Mouse (Mus musculus) layer of hippocampus, adult 2 months (tissue): ENCODE results near the gene Wfikkn1. TPM values are rescaled to one million over a fixed set of nuclear protein-coding genes. Genes with fewer than 3 reads are reported as not detected.

Experiments
- DNase-seq, 2 experiments: peaks; one replicate each; pipeline ENCODE4 v3.0.0; 2022; ENCODE audit warnings: low spot score in 2 of 2
- H3K27ac ChIP-seq: fragments of 200-600 bp; 2 replicates; pipeline ENCODE4 v1.8.1; 2022
- H3K4me3 ChIP-seq: fragments of 200-600 bp; 2 replicates; pipeline ENCODE4 v1.8.1; 2022; ENCODE audit warnings: mild to moderate bottlenecking
- CTCF ChIP-seq: fragments of 200-600 bp; conservative IDR thresholded peaks from 2 replicates; pipeline ENCODE4 v1.8.1; 2022; ENCODE audit warnings: antibody characterized with exemption, mild to moderate bottlenecking, moderate library complexity
- total RNA-seq, 2 experiments: library from RNA; stranded (reverse); gene quantifications; 2 replicates each; pipeline ENCODE4 v1.2.3; 2021

Gene Wfikkn1
- total RNA-seq, 2 experiments from 2014 or later = 1.7 to 2.8 TPM

GRCm38 (mm10) chr17:25837076-25837410 is 43.6 kb downstream of the Wfikkn1 start, which contains the start of gene Rhbdl1:
Gene Rhbdl1 (minus strand): TSS chr17:25837295.
- peak within 1 kb of the TSS; percentile 99 for H3K27ac ChIP-seq
- H3K4me3 ChIP-seq = peak within 1 kb of the TSS; percentile 72
- TF ChIP-seq CTCF = no peak
- DNase-seq = peak; percentile 87 to 88

DNA sequence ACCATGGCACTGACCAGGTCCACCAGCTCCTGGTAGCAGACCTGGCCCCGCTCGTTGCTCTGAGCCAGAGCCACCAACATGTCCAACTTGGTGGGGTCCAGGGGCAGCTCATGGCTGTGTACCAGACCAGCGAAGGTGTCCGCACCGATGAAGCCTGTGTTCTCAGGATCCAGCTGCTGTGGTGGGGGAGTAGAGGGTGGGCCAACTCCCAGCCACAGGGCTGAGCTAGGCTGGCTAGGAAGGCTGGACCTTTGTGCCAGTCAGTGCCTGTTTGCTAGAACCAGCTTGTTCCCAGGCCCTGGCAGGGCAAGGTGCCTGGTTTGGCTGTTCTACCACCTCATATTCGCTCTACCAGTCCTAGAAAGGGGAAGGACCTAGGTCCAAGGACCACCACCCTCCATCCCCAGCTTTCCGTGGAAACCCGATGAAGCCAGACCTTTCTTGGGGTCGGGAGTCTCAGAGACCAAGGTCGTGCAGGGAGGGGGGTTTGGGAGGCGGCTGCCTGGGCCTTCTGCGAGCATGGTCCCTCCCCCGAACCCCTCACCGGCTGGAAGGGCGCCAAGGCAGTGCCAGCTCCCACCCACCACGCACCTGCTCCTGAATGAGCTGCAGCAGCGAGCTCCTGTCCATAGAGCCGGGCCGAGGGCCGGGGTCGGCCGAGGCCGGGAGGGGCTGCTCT is 44.1 kb downstream of the Wfikkn1 start:
- Histone ChIP-seq H3K27ac (peak overlapping the region; percentile 99), H3K4me3 (peak overlapping the region; percentile 72)
- DNase-seq = no peak
- TF ChIP-seq CTCF = no peak

DNA sequence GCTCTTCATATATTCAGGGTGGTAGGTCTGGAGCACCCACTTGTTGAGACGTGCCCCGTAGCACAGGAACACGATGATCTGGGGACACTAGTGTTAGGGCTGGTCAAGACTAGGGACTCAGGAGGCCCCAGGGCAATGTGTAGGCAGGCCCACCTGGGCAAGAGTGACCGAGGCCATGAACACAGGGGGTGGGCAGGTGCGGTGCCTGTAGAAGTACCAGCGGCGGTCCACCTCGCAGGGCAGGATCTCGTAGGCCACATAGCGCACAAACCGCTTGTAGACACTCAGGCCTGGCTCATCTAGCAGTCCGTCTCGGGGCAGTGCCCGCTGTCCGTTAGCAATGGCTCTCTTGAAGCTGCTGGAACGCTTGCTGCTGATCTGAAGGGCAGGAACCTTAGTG is 44.8 kb downstream of the Wfikkn1 start:
- no peak for DNase-seq
- H3K27ac ChIP-seq = peak overlapping the region; percentile 99
- peak overlapping the region; percentile 72 for H3K4me3 ChIP-seq
- TF ChIP-seq CTCF = no peak

DNA sequence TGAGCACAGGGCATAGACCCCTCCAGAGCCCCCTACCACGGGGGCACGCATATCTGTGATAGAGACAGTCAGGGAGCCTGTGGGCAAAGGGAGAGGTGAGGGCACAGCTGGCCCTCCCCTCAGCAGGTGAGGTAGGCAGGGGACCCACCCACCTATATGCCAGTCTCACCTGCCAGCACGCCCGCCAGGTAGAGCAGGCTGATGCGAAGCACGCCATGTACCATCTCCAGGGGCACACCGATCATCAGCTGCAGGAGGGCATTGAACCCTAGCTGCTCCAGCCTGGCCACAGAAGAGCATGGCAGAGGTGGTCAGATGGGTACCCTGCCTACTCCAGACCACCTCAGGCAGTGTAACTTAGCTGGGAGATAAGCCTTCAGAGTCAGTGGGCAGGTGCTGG is 45.4 kb downstream of the Wfikkn1 start:
- Histone ChIP-seq H3K4me3 (no peak overlapping the region; the same call in 1 of the 2 replicates), H3K27ac (peak overlapping the region; percentile 99)
- TF ChIP-seq CTCF = no peak
- no peak for DNase-seq

DNA sequence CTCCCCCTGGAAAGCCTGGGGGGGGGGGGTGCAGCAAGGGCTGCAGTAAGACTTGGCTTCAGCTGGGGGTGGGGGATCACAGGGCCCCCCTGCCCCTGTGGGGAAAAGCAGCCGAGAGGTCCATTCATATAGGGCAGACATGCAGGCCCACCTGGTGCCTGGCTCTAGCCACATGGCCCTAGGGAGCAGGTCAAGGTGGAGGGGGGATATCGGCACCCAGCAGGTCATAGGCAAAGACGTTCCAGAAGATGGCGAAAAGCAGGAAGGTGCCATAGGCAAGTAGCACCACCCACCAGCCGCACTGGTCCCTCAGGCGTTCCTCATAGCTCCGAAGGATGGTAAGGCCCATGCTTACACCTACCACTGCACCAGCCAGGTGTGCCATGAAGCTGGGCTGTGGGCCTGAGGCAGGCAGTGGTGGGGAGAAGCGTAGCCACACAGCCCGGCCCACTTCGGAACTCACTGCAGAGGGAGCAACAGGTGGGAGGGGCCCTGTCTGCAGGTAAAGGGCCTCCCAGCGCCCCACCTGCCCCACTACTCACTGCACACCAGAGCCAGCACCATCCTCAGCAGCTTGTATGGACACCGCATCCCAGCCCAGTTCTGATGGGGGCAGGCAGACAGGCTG is 45.9 kb downstream of the Wfikkn1 start:
- peak overlapping the region; percentile 99 for H3K27ac ChIP-seq
- no peak for TF ChIP-seq CTCF
- peak overlapping the region; percentile 87 for H3K4me3 ChIP-seq
- no peak for DNase-seq

DNA sequence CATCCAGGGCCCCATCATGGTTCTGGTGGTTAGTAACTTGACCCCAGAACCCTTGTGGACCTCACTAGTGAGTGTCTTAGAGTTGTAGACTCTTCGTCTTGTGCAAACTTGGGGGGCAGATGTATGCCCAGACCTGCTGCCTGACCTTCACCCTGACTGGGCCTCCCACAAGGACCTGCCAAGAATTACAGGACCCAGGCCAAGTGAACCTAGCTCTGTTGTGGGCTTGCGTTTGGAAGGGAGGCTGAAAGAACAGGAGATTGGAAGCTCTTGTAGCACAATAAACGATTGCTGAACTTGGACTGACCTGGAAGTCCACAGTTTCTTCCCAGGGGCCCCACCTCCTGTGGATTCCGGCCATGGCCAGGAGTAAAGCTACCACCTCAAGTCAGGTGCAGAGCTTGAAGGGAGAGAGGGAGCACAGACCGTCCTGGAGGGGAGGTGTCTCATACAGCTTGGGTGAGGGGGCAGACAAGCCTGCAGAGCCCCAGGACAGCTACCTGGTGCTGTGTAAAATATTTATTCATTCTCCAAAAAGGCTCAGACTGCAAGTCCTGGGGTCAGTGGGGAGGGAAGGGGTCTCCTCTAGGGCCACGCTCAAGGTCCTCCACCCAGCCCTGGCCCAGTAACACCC is 46.6 kb downstream of the Wfikkn1 start:
- no peak for TF ChIP-seq CTCF

DNA sequence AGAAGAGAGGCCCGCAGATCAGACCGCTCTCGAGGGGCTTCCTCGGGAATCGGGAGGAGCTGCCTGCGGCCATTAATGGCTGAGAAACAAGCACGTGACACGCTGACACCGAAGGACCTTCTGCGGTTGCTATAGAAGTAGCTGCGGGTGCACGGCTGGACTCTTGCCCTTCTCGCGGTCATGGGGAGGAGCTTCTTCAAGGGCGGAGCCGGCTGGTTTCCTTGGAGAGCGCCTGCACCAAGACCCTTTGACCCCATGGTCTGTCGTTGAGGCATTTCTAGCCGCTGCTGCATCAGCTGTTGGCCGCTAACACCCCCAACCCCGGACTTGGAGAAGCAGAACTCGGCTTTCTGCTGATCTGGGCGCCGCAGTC is 47.4 kb downstream of the Wfikkn1 start, which contains the start of gene Stub1:
Stub1 (minus strand) TSS at position 114 of the 373 bp plus-strand sequence.
- Histone ChIP-seq H3K4me3 (peak within 1 kb of the TSS; percentile 87), H3K27ac (peak within 1 kb of the TSS; percentile 99)
- TF ChIP-seq CTCF = no peak
- peak; percentile 80 to 84 for DNase-seq

More for the DNA sequence above, 46.6 kb downstream of the Wfikkn1 start:
- peak overlapping the region; percentile 87 for H3K4me3 ChIP-seq
- H3K27ac ChIP-seq = peak overlapping the region; percentile 99
- no peak for DNase-seq

GRCm38 (mm10) chr17:25832436-25833290 is 48.0 kb downstream of the Wfikkn1 start:
- Histone ChIP-seq H3K4me3 (peak overlapping the region; percentile 87), H3K27ac (peak overlapping the region; percentile 99)
- no peak for TF ChIP-seq CTCF
- DNase-seq = peak; percentile 97 to 98

DNA sequence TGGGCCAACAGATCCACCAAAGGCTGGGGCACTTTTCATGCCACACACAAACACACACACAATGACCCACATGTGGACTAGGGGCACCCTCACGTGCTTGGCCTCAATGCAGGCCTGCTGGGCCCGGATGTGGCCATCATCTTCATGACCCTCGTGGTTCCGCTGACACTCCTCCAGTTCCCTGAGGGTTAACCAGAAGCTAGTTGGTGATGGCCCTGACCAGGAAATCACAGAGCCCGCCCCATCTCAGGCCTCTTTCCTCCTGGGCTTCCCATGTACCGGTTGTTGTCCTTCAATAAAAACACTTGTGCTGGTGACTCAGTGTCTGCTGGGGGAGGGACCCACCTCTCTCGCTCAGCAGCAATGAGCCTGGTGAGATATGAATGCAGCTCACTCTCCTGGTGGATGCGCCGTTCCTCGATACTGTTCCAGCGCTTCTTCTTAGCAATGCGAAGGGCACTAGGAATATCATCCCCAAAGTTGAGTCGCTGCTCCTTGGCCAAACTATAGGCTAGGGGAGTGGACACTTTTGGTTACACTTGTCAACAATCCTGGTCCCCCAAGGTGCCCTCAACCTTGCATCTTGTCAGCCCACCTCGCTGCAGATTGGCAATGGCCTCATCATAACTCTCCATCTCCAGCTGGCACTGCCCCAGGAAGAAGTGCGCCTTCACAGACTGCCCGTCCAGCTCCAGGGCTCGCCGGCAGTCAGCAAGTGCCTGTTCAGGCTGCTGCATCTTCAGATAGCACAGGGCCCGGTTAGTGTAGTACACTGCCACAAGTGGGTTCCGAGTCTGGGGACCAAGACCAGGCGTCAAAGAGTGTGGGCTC is 49.0 kb downstream of the Wfikkn1 start:
- Histone ChIP-seq H3K27ac (peak overlapping the region; percentile 99), H3K4me3 (peak overlapping the region; percentile 87)
- TF ChIP-seq CTCF = no peak
- no peak for DNase-seq

DNA sequence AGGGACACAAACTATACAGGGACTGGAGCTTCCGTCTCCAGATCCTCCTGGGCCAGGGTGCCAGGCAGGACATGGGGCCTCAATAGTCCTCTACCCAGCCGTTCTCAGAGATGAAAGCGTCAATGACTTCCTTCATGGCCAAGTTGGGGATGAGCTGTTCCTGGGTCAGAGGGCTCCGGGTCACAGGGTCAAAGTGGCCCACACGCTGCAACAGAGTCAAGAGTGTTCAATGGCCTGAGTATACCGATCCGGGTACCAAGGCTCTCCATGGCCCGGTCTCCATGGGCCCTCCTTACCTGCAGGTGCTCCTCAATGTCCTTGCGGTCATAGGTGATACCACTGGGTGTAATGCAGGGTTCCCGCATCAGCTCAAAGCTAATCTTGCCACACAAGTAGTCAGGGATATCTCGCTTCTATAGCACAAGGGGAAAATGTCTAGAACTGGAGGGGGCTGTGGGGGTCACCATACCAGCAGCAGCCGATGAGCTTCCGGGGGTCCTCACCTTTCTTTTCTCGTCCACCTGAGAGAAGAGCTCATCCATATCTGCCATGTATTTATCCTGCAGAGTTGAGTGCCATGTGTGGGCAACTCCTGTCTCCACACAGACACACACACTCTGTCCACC is 49.7 kb downstream of the Wfikkn1 start:
- Histone ChIP-seq H3K27ac (0 out of 2 replicates have a peak overlapping the region, but pooled peaks have one; percentile 99), H3K4me3 (peak overlapping the region; percentile 87)
- no peak for DNase-seq
- no peak for TF ChIP-seq CTCF

DNA sequence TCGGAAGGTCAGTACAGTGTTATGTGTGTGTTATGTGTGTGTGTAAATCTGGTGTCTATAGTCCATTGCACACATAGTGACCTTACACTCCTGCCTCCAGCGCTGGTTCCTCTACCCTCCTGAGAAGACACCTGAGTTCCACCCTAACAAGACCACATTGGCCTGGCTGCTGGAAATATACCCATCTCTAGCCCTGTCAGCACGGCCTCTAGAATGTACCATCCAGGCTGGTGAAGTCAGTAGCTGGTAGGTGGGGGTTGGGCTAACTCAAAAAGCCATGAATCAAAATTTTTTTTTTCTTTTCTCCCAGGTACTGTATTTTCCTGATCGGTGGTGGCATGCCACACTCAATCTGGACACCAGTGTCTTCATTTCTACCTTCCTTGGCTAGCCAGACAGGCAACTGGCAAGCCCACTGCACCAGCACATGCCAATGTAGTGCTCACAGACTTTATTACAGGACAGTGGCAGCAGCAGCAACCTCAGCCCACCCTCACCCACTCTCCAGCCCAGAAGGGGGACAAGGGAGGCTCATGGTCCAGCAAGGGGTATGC is 50.4 kb downstream of the Wfikkn1 start:
- no peak for DNase-seq
- TF ChIP-seq CTCF = no peak
- no peak overlapping the region for H3K27ac ChIP-seq
- peak overlapping the region; percentile 82 for H3K4me3 ChIP-seq
